Mouse (Mus musculus) megakaryocyte, embryonic 14.5 days (primary cell): ENCODE data around the gene Npas2.

Source experiments
- FLI1 ChIP-seq: IDR thresholded peaks from 2 replicates; pipeline ENCODE4 v1.6.1; 2012; ENCODE audit warnings: low read length, inconsistent platforms, mixed read lengths
- GATA1 ChIP-seq: IDR thresholded peaks from 3 replicates; pipeline ENCODE4 v1.6.1; 2012; ENCODE audit warnings: mixed read lengths, low read length, inconsistent platforms, borderline replicate concordance

DNA sequence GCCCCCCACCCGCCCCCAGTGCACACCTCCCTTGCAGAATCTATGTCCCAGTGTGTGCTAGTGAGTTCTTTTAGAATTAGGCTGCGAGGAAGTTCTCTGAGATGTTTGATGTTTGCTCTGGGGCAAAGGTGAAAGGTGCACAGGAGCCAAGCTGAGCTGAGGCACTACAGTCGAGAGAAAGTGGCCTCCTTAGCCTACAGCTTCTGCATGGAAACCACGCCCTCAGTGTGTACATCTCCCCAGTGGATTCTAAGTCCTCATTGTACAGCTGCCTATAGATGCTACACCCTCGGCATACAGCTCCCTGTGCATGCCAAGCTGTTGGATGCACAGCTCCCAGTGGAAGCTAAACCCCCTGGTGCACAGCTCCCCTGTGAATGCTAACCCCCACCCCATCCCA lies 145.9 kb downstream of the Npas2 start:
- TF ChIP-seq FLI1 (no peak), GATA1 (no peak)
